Mouse (Mus musculus) embryonic facial prominence, embryonic 14.5 days (tissue): ENCODE measurements around the gene Kif26a. TPM values are rescaled to one million over a fixed set of nuclear protein-coding genes. Genes with fewer than 3 reads are reported as not detected.
A peak's percentile ranks its signal among the peaks of the same experiment; 100 is the strongest.

Source experiments
- ATAC-seq: fragments of 200-750 bp; cut with Nextera tagmentation; 2 replicates; pipeline ENCODE4 v1.8.0; 2017; ENCODE audit warnings: low read depth, moderate number of reproducible peaks, moderate TSS enrichment
- DNase-seq: peaks from one replicate; pipeline ENCODE4 v3.0.0-alpha.2; 2015; ENCODE audit warnings: low spot score
- H3K27ac ChIP-seq: fragments of 300-500 bp; sonication (generic); replicated peaks from 2 replicates; pipeline ENCODE4 v1.5.1; 2014; ENCODE audit warnings: low read depth, mild to moderate bottlenecking, low read length, moderate library complexity
- H3K27me3 ChIP-seq: fragments of 300-500 bp; sonication (generic); replicated peaks from 2 replicates; pipeline ENCODE4 v1.6.1; 2014; ENCODE audit warnings: low read length; ENCODE audit not compliant: control insufficient read depth, insufficient read depth
- H3K36me3 ChIP-seq: fragments of 300-500 bp; sonication (generic); 2 replicates; pipeline ENCODE4 v1.6.1; 2014; ENCODE audit warnings: low read length, mixed read lengths; ENCODE audit not compliant: control insufficient read depth, insufficient read depth
- H3K4me1 ChIP-seq: fragments of 300-500 bp; sonication (generic); 2 replicates; pipeline ENCODE4 v1.6.1; 2014; ENCODE audit warnings: antibody characterized with exemption, low read length; ENCODE audit not compliant: control insufficient read depth, insufficient read depth
- H3K4me2 ChIP-seq: fragments of 300-500 bp; sonication (generic); 2 replicates; pipeline ENCODE4 v1.6.1; 2014; ENCODE audit warnings: low read depth, mild to moderate bottlenecking, low read length, moderate library complexity, mixed read lengths
- H3K4me3 ChIP-seq: fragments of 300-500 bp; sonication (generic); 2 replicates; pipeline ENCODE4 v1.5.1; 2014; ENCODE audit warnings: low read depth, mild to moderate bottlenecking, low read length
- H3K9ac ChIP-seq: fragments of 300-500 bp; sonication (generic); 2 replicates; pipeline ENCODE4 v1.6.1; 2014; ENCODE audit warnings: low read depth, mild to moderate bottlenecking, low read length, moderate library complexity, mixed read lengths
- H3K9me3 ChIP-seq: fragments of 300-500 bp; sonication (generic); 2 replicates; pipeline ENCODE4 v1.6.1; 2016; ENCODE audit warnings: low read length; ENCODE audit not compliant: control insufficient read depth
- WGBS: fragments of 180-500 bp; shearing (Covaris S2); extraction: QIAGEN DNeasy Blood & Tissue Kit; methylation state at CpG from one replicate; pipeline ENCODE4 v1.1.7; 2014; 5-methylcytosine and 5-hydroxymethylcytosine counted together
- polyA plus RNA-seq: library from polyadenylated mRNA; unstranded; fragments of >200 nt; fragmentation: Nextera tagmentation; extraction: Ambion mirVana; gene quantifications from 2 replicates; pipeline ENCODE4 v1.2.1, GENCODE M21; 2014

The Kif26a gene
- polyA plus RNA-seq, 1 experiment from 2014 or later: 4.0 TPM

GRCm38 (mm10) chr12:112181921-112182608 is 36.1 kb downstream of the Kif26a start:
- Histone ChIP-seq H3K9ac (no peak overlapping the region), H3K4me2 (no peak overlapping the region), H3K27ac (peak overlapping the region; percentile 44; the same call in 1 of the 2 replicates), H3K27me3 (no peaks in the 10 kb centered on the region), H3K36me3 (peaks cover 32% of the 10 kb centered on the region), H3K4me1 (peaks cover 26% of the 10 kb centered on the region), H3K9me3 (no peaks in the 10 kb centered on the region), H3K4me3 (no peak overlapping the region)
- 34% methylated on average over 7 of the region's 7 CpGs for WGBS
- peak; percentile 60 for DNase-seq
- no peak for ATAC-seq

- H3K27ac ChIP-seq: no peak overlapping the region
- H3K9me3 ChIP-seq: no peaks in the 10 kb centered on the region
- H3K4me1 ChIP-seq: peaks cover 26% of the 10 kb centered on the region
- no peak for ATAC-seq
- WGBS: 39% methylated on average over 7 of the region's 7 CpGs
- no peak overlapping the region for H3K4me3 ChIP-seq
- no peak overlapping the region for H3K4me2 ChIP-seq
- peaks cover 28% of the 10 kb centered on the region for H3K36me3 ChIP-seq
- no peaks in the 10 kb centered on the region for H3K27me3 ChIP-seq
- H3K9ac ChIP-seq: no peak overlapping the region
- no peak for DNase-seq
Measured at GRCm38 (mm10) chr12:112182609-112182955, 36.6 kb downstream of the Kif26a start.

GRCm38 (mm10) chr12:112183675-112184074 is 37.7 kb downstream of the Kif26a start:
- 0 out of 2 replicates have a peak, but pooled peaks have one; percentile 12 for ATAC-seq
- WGBS: 38% methylated on average over 6 of the region's 6 CpGs
- no peak for DNase-seq
- Histone ChIP-seq H3K36me3 (peaks cover 17% of the 10 kb centered on the region), H3K27ac (peak overlapping the region; percentile 63), H3K27me3 (no peaks in the 10 kb centered on the region), H3K4me1 (peaks cover 26% of the 10 kb centered on the region), H3K9me3 (no peaks in the 10 kb centered on the region), H3K4me3 (no peak overlapping the region), H3K4me2 (no peak overlapping the region), H3K9ac (no peak overlapping the region)

GRCm38 (mm10) chr12:112184390-112184789 is 38.4 kb downstream of the Kif26a start:
- 0 out of 2 replicates have a peak, but pooled peaks have one; percentile 24 for ATAC-seq
- H3K36me3 ChIP-seq: peaks cover 10% of the 10 kb centered on the region

GRCm38 (mm10) chr12:112186899-112187298 is 40.9 kb downstream of the Kif26a start:
- 77% methylated on average over 6 of the region's 6 CpGs for WGBS
- DNase-seq: no peak
- no peak overlapping the region for H3K27ac ChIP-seq
- H3K9ac ChIP-seq: no peak overlapping the region
- H3K9me3 ChIP-seq: no peaks in the 10 kb centered on the region
- H3K4me3 ChIP-seq: no peak overlapping the region
- no peaks in the 10 kb centered on the region for H3K27me3 ChIP-seq
- no peak for ATAC-seq
- no peaks in the 10 kb centered on the region for H3K36me3 ChIP-seq
- peaks cover 26% of the 10 kb centered on the region for H3K4me1 ChIP-seq
- H3K4me2 ChIP-seq: no peak overlapping the region

More at GRCm38 (mm10) chr12:112184390-112184789, 38.4 kb downstream of the Kif26a start:
- Histone ChIP-seq H3K4me1 (peaks cover 26% of the 10 kb centered on the region), H3K4me3 (no peak overlapping the region), H3K27ac (peak overlapping the region; percentile 63), H3K27me3 (no peaks in the 10 kb centered on the region), H3K9ac (peak overlapping the region; percentile 34; the same call in 1 of the 2 replicates), H3K9me3 (no peaks in the 10 kb centered on the region), H3K4me2 (no peak overlapping the region)
- 26% methylated on average over 3 of the region's 3 CpGs for WGBS
- DNase-seq: peak; percentile 83

- no peaks in the 10 kb centered on the region for H3K27me3 ChIP-seq
- H3K9ac ChIP-seq: no peak overlapping the region
- no peak overlapping the region for H3K4me2 ChIP-seq
- no peaks in the 10 kb centered on the region for H3K9me3 ChIP-seq
- DNase-seq: no peak
- no peak for ATAC-seq
- WGBS: 43% methylated on average over 5 of the region's 6 CpGs
- no peak overlapping the region for H3K4me3 ChIP-seq
- H3K27ac ChIP-seq: no peak overlapping the region
- no peaks in the 10 kb centered on the region for H3K36me3 ChIP-seq
- H3K4me1 ChIP-seq: peaks cover 8% of the 10 kb centered on the region; the same call in 1 of the 2 replicates
Measured at GRCm38 (mm10) chr12:112191753-112192152, 45.7 kb downstream of the Kif26a start.

GRCm38 (mm10) chr12:112195019-112195418 is 49.0 kb downstream of the Kif26a start:
- Histone ChIP-seq H3K36me3 (no peaks in the 10 kb centered on the region), H3K9me3 (no peaks in the 10 kb centered on the region), H3K27ac (no peak overlapping the region), H3K4me3 (no peak overlapping the region), H3K4me2 (peak overlapping the region; percentile 4; the same call in 1 of the 2 replicates), H3K27me3 (no peaks in the 10 kb centered on the region), H3K4me1 (peaks cover 8% of the 10 kb centered on the region; the same call in 1 of the 2 replicates), H3K9ac (no peak overlapping the region)
- ATAC-seq: peak; percentile 45; the same call in 1 of the 2 replicates
- whole genome bisulfite sequencing: 12% methylated on average over 13 of the region's 13 CpGs
- peak; percentile 39 for DNase-seq

- H3K9me3 ChIP-seq: no peaks in the 10 kb centered on the region
- peaks cover 8% of the 10 kb centered on the region; the same call in 1 of the 2 replicates for H3K4me1 ChIP-seq
- no peaks in the 10 kb centered on the region for H3K36me3 ChIP-seq
- no peak overlapping the region for H3K4me3 ChIP-seq
- 83% methylated on average over 10 of the region's 10 CpGs for WGBS
- H3K27ac ChIP-seq: no peak overlapping the region
- ATAC-seq (no peak), DNase-seq (no peak)
- H3K4me2 ChIP-seq: no peak overlapping the region
- no peak overlapping the region for H3K9ac ChIP-seq
- no peaks in the 10 kb centered on the region for H3K27me3 ChIP-seq
Measured at GRCm38 (mm10) chr12:112196562-112196961, 50.6 kb downstream of the Kif26a start.

GRCm38 (mm10) chr12:112199363-112199762 is 53.4 kb downstream of the Kif26a start:
- Histone ChIP-seq H3K9ac (no peak overlapping the region), H3K27ac (no peak overlapping the region), H3K9me3 (no peaks in the 10 kb centered on the region), H3K4me2 (no peak overlapping the region), H3K4me3 (no peak overlapping the region), H3K27me3 (no peaks in the 10 kb centered on the region), H3K4me1 (peaks cover 8% of the 10 kb centered on the region; the same call in 1 of the 2 replicates), H3K36me3 (no peaks in the 10 kb centered on the region)
- 48% methylated on average over 3 of the region's 3 CpGs for WGBS
- DNase-seq (no peak), ATAC-seq (no peak)
